Mouse (Mus musculus): ENCODE measurements at regions not wholly inside any gene's neighbourhood (a gene's known extent, or its start where the extent isn't known, plus 50 kb on each side); places are given as distances from the start of the nearest gene placed in this dataset.

GRCm38 (mm10) chr9:63841102-63841501, 83.3 kb upstream of the Smad3 start:
- no peaks in the 10 kb centered on the region for H3K36me3 ChIP-seq
- peaks cover 9% of the 10 kb centered on the region for H3K27me3 ChIP-seq (ENCODE audit: insufficient read depth, poor library complexity, severe bottlenecking)
- H3K9me3 ChIP-seq, result no peaks in the 10 kb centered on the region
- no peak overlapping the region for H3K4me3 ChIP-seq
- H3K27ac ChIP-seq, result no peak overlapping the region
- 82% methylated on average over 14 of the region's 14 CpGs for WGBS
- no peak for DNase-seq (ENCODE audit: low spot score)
- peaks cover 7% of the 10 kb centered on the region; the same call in 1 of the 2 replicates for H3K4me1 ChIP-seq

- no peak overlapping the region for H3K27ac ChIP-seq
- no peaks in the 10 kb centered on the region for H3K36me3 ChIP-seq
- H3K27me3 ChIP-seq (ENCODE audit: insufficient read depth, poor library complexity, severe bottlenecking), result peaks cover 21% of the 10 kb centered on the region
- H3K4me1 ChIP-seq, result peaks cover 16% of the 10 kb centered on the region
- H3K9me3 ChIP-seq, result no peaks in the 10 kb centered on the region
- H3K4me3 ChIP-seq, result no peak overlapping the region
- WGBS, result 81% methylated on average over 14 of the region's 14 CpGs
- DNase-seq (ENCODE audit: low spot score), result no peak
These were observed 81.4 kb upstream of the Smad3 start for GRCm38 (mm10) chr9:63838996-63839772.

- Histone ChIP-seq H3K27me3 (ENCODE audit: insufficient read depth, poor library complexity, severe bottlenecking) (peaks cover 30% of the 10 kb centered on the region), H3K27ac (no peak overlapping the region), H3K4me1 (peaks cover 16% of the 10 kb centered on the region), H3K9me3 (no peaks in the 10 kb centered on the region), H3K4me3 (no peak overlapping the region), H3K36me3 (no peaks in the 10 kb centered on the region)
- DNase-seq (ENCODE audit: low spot score), result no peak
- WGBS, result 75% methylated on average over 6 of the region's 6 CpGs
These were observed 79.8 kb upstream of the Smad3 start for GRCm38 (mm10) chr9:63837552-63837951.

GRCm38 (mm10) chr9:63836565-63837284, 78.9 kb upstream of the Smad3 start:
- no peak for DNase-seq (ENCODE audit: low spot score)
- 71% methylated on average over 5 of the region's 5 CpGs for WGBS
- Histone ChIP-seq H3K36me3 (no peaks in the 10 kb centered on the region), H3K4me3 (0 out of 2 replicates have a peak overlapping the region, but pooled peaks have one; percentile 7), H3K27me3 (ENCODE audit: insufficient read depth, poor library complexity, severe bottlenecking) (peaks cover 30% of the 10 kb centered on the region), H3K27ac (peak overlapping the region; percentile 11; the same call in 1 of the 2 replicates), H3K4me1 (peaks cover 16% of the 10 kb centered on the region), H3K9me3 (no peaks in the 10 kb centered on the region)

- no peak overlapping the region for H3K27ac ChIP-seq
- 37% methylated on average over 11 of the region's 11 CpGs for WGBS
- H3K27me3 ChIP-seq (ENCODE audit: insufficient read depth, poor library complexity, severe bottlenecking), result peaks cover 30% of the 10 kb centered on the region
- H3K9me3 ChIP-seq, result no peaks in the 10 kb centered on the region
- DNase-seq (ENCODE audit: low spot score), result no peak
- peaks cover 16% of the 10 kb centered on the region for H3K4me1 ChIP-seq
- no peaks in the 10 kb centered on the region for H3K36me3 ChIP-seq
- H3K4me3 ChIP-seq, result 0 out of 2 replicates have a peak overlapping the region, but pooled peaks have one; percentile 7
These were observed 78.2 kb upstream of the Smad3 start for GRCm38 (mm10) chr9:63836036-63836435.

- Histone ChIP-seq H3K9me3 (no peaks in the 10 kb centered on the region), H3K27me3 (ENCODE audit: insufficient read depth, poor library complexity, severe bottlenecking) (peaks cover 30% of the 10 kb centered on the region), H3K4me1 (peaks cover 16% of the 10 kb centered on the region), H3K27ac (no peak overlapping the region), H3K4me3 (no peak overlapping the region), H3K36me3 (no peaks in the 10 kb centered on the region)
- DNase-seq (ENCODE audit: low spot score), result no peak
- 80% methylated on average over 3 of the region's 3 CpGs for WGBS
These were observed 76.6 kb upstream of the Smad3 start for GRCm38 (mm10) chr9:63834416-63834815.

- WGBS, result 72% methylated on average over 3 of the region's 3 CpGs
- no peak for DNase-seq (ENCODE audit: low spot score)
- Histone ChIP-seq H3K4me3 (no peak overlapping the region), H3K27me3 (ENCODE audit: insufficient read depth, poor library complexity, severe bottlenecking) (0 out of 2 replicates have a peak, but pooled peaks cover under 1% of the 10 kb centered on the region), H3K36me3 (no peaks in the 10 kb centered on the region), H3K27ac (no peak overlapping the region), H3K4me1 (no peaks in the 10 kb centered on the region), H3K9me3 (no peaks in the 10 kb centered on the region; the same call in 1 of the 2 replicates)
These were observed 60.4 kb upstream of the Smad3 start for GRCm38 (mm10) chr9:63818163-63818562.

- Histone ChIP-seq H3K4me3 (no peak overlapping the region), H3K36me3 (no peaks in the 10 kb centered on the region), H3K4me1 (peaks cover 3% of the 10 kb centered on the region), H3K9me3 (no peaks in the 10 kb centered on the region; the same call in 1 of the 2 replicates), H3K27me3 (ENCODE audit: insufficient read depth, poor library complexity, severe bottlenecking) (no peaks in the 10 kb centered on the region), H3K27ac (no peak overlapping the region)
- WGBS, result 58% methylated on average over 2 of the region's 2 CpGs
- DNase-seq (ENCODE audit: low spot score), result no peak
These were observed 58.7 kb upstream of the Smad3 start for GRCm38 (mm10) chr9:63816540-63816939.

GRCm38 (mm10) chr9:63809901-63810587, 52.2 kb upstream of the Smad3 start:
- WGBS, result 62% methylated on average over 3 of the region's 3 CpGs

More at GRCm38 (mm10) chr9:63809901-63810587, 52.2 kb upstream of the Smad3 start:
- H3K36me3 ChIP-seq, result no peaks in the 10 kb centered on the region
- no peak overlapping the region for H3K4me3 ChIP-seq
- no peaks in the 10 kb centered on the region for H3K27me3 ChIP-seq (ENCODE audit: insufficient read depth, poor library complexity, severe bottlenecking)
- no peak overlapping the region for H3K27ac ChIP-seq
- peaks cover 30% of the 10 kb centered on the region for H3K4me1 ChIP-seq
- H3K9me3 ChIP-seq, result no peaks in the 10 kb centered on the region
- peak; percentile 63 for DNase-seq (ENCODE audit: low spot score)
